Mouse (Mus musculus) midbrain, embryonic 12.5 days (tissue): ENCODE data around the gene Hist1h2bk. TPM values are rescaled to one million over a fixed set of nuclear protein-coding genes. Genes with fewer than 3 reads are reported as not detected.

Experiments used
- ATAC-seq: fragments of 200-750 bp; cut with Nextera tagmentation; 2 replicates; pipeline ENCODE4 v1.8.0; 2017; ENCODE audit warnings: low read depth, moderate TSS enrichment, moderate library complexity; ENCODE audit not compliant: low FRiP score
- H3K27ac ChIP-seq: fragments of 300-500 bp; sonication (generic); replicated peaks from 2 replicates; pipeline ENCODE4 v1.5.1; 2016; ENCODE audit warnings: mild to moderate bottlenecking
- H3K27me3 ChIP-seq: fragments of 300-500 bp; sonication (generic); 2 replicates; pipeline ENCODE4 v1.6.1; 2016; ENCODE audit warnings: mild to moderate bottlenecking
- H3K36me3 ChIP-seq: fragments of 300-500 bp; sonication (generic); 2 replicates; pipeline ENCODE4 v1.6.1; 2016
- H3K4me1 ChIP-seq: fragments of 300-500 bp; sonication (generic); 2 replicates; pipeline ENCODE4 v1.6.1; 2016
- H3K4me2 ChIP-seq: fragments of 300-500 bp; sonication (generic); replicated peaks from 2 replicates; pipeline ENCODE4 v1.6.1; 2016; ENCODE audit warnings: mild to moderate bottlenecking, moderate library complexity
- H3K4me3 ChIP-seq: fragments of 300-500 bp; sonication (generic); 2 replicates; pipeline ENCODE4 v1.5.1; 2016; ENCODE audit warnings: mild to moderate bottlenecking
- H3K9ac ChIP-seq: fragments of 300-500 bp; sonication (generic); replicated peaks from 2 replicates; pipeline ENCODE4 v1.6.1; 2016; ENCODE audit warnings: mild to moderate bottlenecking, moderate library complexity
- H3K9me3 ChIP-seq: fragments of 300-500 bp; sonication (generic); 2 replicates; pipeline ENCODE4 v1.6.1; 2016; ENCODE audit warnings: mild to moderate bottlenecking
- WGBS: fragments of 180-500 bp; shearing (Covaris S2); methylation state at CpG from one replicate; pipeline ENCODE4 v1.1.7; 2016; 5-methylcytosine and 5-hydroxymethylcytosine counted together
- polyA plus RNA-seq: library from polyadenylated mRNA; unstranded; fragments of >200 nt; fragmentation: Nextera tagmentation; extraction: Ambion mirVana; gene quantifications from 2 replicates; pipeline ENCODE4 v1.2.1, GENCODE M21; 2016

Gene Hist1h2bk
- polyA plus RNA-seq, 1 experiment from 2014 or later, result 8.1 TPM

- H3K4me1 ChIP-seq, result peaks cover 20% of the 10 kb centered on the region
- 62% methylated on average over 2 of the region's 2 CpGs for WGBS
- no peaks in the 10 kb centered on the region for H3K9me3 ChIP-seq
- H3K27me3 ChIP-seq, result peaks cover 98% of the 10 kb centered on the region
- H3K4me3 ChIP-seq, result no peak overlapping the region
- no peak overlapping the region for H3K27ac ChIP-seq
- H3K9ac ChIP-seq, result no peak overlapping the region
- no peak overlapping the region for H3K4me2 ChIP-seq
- no peak for ATAC-seq
- no peaks in the 10 kb centered on the region for H3K36me3 ChIP-seq
Measured at GRCm38 (mm10) chr13:22001346-22001745, 34.3 kb upstream of the Hist1h2bk start.

GRCm38 (mm10) chr13:22001823-22002222 lies 33.8 kb upstream of the Hist1h2bk start:
- Histone ChIP-seq H3K4me2 (no peak overlapping the region), H3K4me3 (no peak overlapping the region), H3K9me3 (no peaks in the 10 kb centered on the region), H3K9ac (no peak overlapping the region), H3K27me3 (peaks cover 98% of the 10 kb centered on the region), H3K4me1 (peaks cover 22% of the 10 kb centered on the region), H3K27ac (no peak overlapping the region), H3K36me3 (no peaks in the 10 kb centered on the region)
- no peak for ATAC-seq
- WGBS, result 41% methylated on average over 5 of the region's 5 CpGs

GRCm38 (mm10) chr13:22005605-22006333 lies 29.9 kb upstream of the Hist1h2bk start:
- ATAC-seq, result peak; percentile 88
- no peaks in the 10 kb centered on the region for H3K9me3 ChIP-seq
- H3K36me3 ChIP-seq, result no peaks in the 10 kb centered on the region
- peak overlapping the region; percentile 85 for H3K4me2 ChIP-seq
- WGBS, result under 1% methylated on average over 45 of the region's 45 CpGs
- peaks cover 100% of the 10 kb centered on the region for H3K27me3 ChIP-seq
- peak overlapping the region; percentile 49 for H3K4me3 ChIP-seq
- peak overlapping the region; percentile 50 for H3K9ac ChIP-seq
- H3K4me1 ChIP-seq, result peaks cover 20% of the 10 kb centered on the region
- no peak overlapping the region for H3K27ac ChIP-seq

- Histone ChIP-seq H3K36me3 (no peaks in the 10 kb centered on the region), H3K27me3 (peaks cover 98% of the 10 kb centered on the region), H3K4me3 (peak overlapping the region; percentile 49), H3K27ac (no peak overlapping the region), H3K4me1 (peaks cover 20% of the 10 kb centered on the region), H3K9me3 (no peaks in the 10 kb centered on the region), H3K4me2 (peak overlapping the region; percentile 85), H3K9ac (peak overlapping the region; percentile 50)
- WGBS, result under 1% methylated on average over 38 of the region's 38 CpGs
- peak; percentile 88 for ATAC-seq
Measured at GRCm38 (mm10) chr13:22006334-22007120, 29.1 kb upstream of the Hist1h2bk start.

- peak overlapping the region; percentile 49 for H3K4me3 ChIP-seq
- peaks cover 96% of the 10 kb centered on the region for H3K27me3 ChIP-seq
- peak overlapping the region; percentile 85 for H3K4me2 ChIP-seq
- 0 out of 2 replicates have a peak overlapping the region, but pooled peaks have one; percentile 28 for H3K9ac ChIP-seq
- 2% methylated on average over 18 of the region's 18 CpGs for WGBS
- ATAC-seq, result no peak; the same call in 1 of the 2 replicates
- H3K36me3 ChIP-seq, result no peaks in the 10 kb centered on the region
- H3K9me3 ChIP-seq, result no peaks in the 10 kb centered on the region
- H3K27ac ChIP-seq, result no peak overlapping the region
- peaks cover 20% of the 10 kb centered on the region for H3K4me1 ChIP-seq
Measured at GRCm38 (mm10) chr13:22007121-22007510, 28.6 kb upstream of the Hist1h2bk start.

GRCm38 (mm10) chr13:22007872-22008271 lies 27.8 kb upstream of the Hist1h2bk start:
- Histone ChIP-seq H3K27ac (no peak overlapping the region), H3K4me1 (peaks cover 20% of the 10 kb centered on the region), H3K9ac (no peak overlapping the region), H3K27me3 (peaks cover 95% of the 10 kb centered on the region), H3K36me3 (no peaks in the 10 kb centered on the region), H3K9me3 (no peaks in the 10 kb centered on the region), H3K4me3 (no peak overlapping the region), H3K4me2 (no peak overlapping the region)
- ATAC-seq, result no peak
- WGBS, result 54% methylated on average over 7 of the region's 7 CpGs

- H3K27ac ChIP-seq, result no peak overlapping the region
- no peak overlapping the region for H3K9ac ChIP-seq
- H3K36me3 ChIP-seq, result no peaks in the 10 kb centered on the region
- H3K4me2 ChIP-seq, result no peak overlapping the region
- H3K27me3 ChIP-seq, result peaks cover 93% of the 10 kb centered on the region
- H3K4me3 ChIP-seq, result no peak overlapping the region
- H3K4me1 ChIP-seq, result peaks cover 20% of the 10 kb centered on the region
- H3K9me3 ChIP-seq, result no peaks in the 10 kb centered on the region
- WGBS, result 80% methylated on average over 3 of the region's 3 CpGs
- no peak for ATAC-seq
Measured at GRCm38 (mm10) chr13:22008707-22009106, 27.0 kb upstream of the Hist1h2bk start.

GRCm38 (mm10) chr13:22009642-22010041 lies 26.0 kb upstream of the Hist1h2bk start, which contains the start of gene Prss16:
Prss16 (minus strand) TSS chr13:22009742.
- no peaks in the 10 kb centered on the region for H3K9me3 ChIP-seq
- H3K27ac ChIP-seq, result no peak within 1 kb of the TSS
- 40% methylated on average over 7 of the region's 7 CpGs for WGBS
- no peak within 1 kb of the TSS for H3K4me3 ChIP-seq
- H3K36me3 ChIP-seq, result no peaks in the 10 kb centered on the region
- H3K4me2 ChIP-seq, result no peak within 1 kb of the TSS
- H3K9ac ChIP-seq, result no peak within 1 kb of the TSS
- peaks cover 93% of the 10 kb centered on the region for H3K27me3 ChIP-seq
- ATAC-seq, result no peak
- H3K4me1 ChIP-seq, result peaks cover 20% of the 10 kb centered on the region

- Histone ChIP-seq H3K9me3 (no peaks in the 10 kb centered on the region), H3K9ac (no peak overlapping the region), H3K4me3 (no peak overlapping the region), H3K4me2 (peak overlapping the region; percentile 19; the same call in 1 of the 2 replicates), H3K27me3 (peaks cover 80% of the 10 kb centered on the region), H3K36me3 (no peaks in the 10 kb centered on the region), H3K27ac (no peak overlapping the region), H3K4me1 (no peaks in the 10 kb centered on the region)
- ATAC-seq, result no peak
- 17% methylated on average over 13 of the region's 13 CpGs for WGBS
Measured at GRCm38 (mm10) chr13:22013716-22014115, 22.0 kb upstream of the Hist1h2bk start.

- WGBS, result 24% methylated on average over 17 of the region's 17 CpGs
- Histone ChIP-seq H3K9me3 (no peaks in the 10 kb centered on the region), H3K36me3 (no peaks in the 10 kb centered on the region), H3K4me3 (no peak overlapping the region), H3K27me3 (peaks cover 80% of the 10 kb centered on the region), H3K4me1 (no peaks in the 10 kb centered on the region), H3K27ac (no peak overlapping the region), H3K4me2 (peak overlapping the region; percentile 19; the same call in 1 of the 2 replicates), H3K9ac (no peak overlapping the region)
- no peak for ATAC-seq
Measured at GRCm38 (mm10) chr13:22014411-22014845, 21.2 kb upstream of the Hist1h2bk start.

- Histone ChIP-seq H3K9ac (no peak overlapping the region), H3K27me3 (peaks cover 79% of the 10 kb centered on the region), H3K4me3 (no peak overlapping the region), H3K9me3 (no peaks in the 10 kb centered on the region), H3K27ac (no peak overlapping the region), H3K4me2 (no peak overlapping the region), H3K36me3 (no peaks in the 10 kb centered on the region), H3K4me1 (peaks cover 5% of the 10 kb centered on the region)
- ATAC-seq, result peak; percentile 29; the same call in 1 of the 2 replicates
- WGBS, result 15% methylated on average over 27 of the region's 27 CpGs
Measured at GRCm38 (mm10) chr13:22015479-22016450, 19.9 kb upstream of the Hist1h2bk start.
